Mouse (Mus musculus): ENCODE measurements around the gene Apol11b.
"Not testable (repeated sequence)": the region's sequence is repeated elsewhere in the genome, so short reads cannot be mapped to it uniquely, and the experiment has no call there.

Apol11b gene

GRCm38 (mm10) chr15:77643176-77643575 lies at the start of gene Apol11b:
Gene Apol11b, minus strand, starts transcription at chr15:77643286.
- not testable (repeated sequence) for DNase-seq

- not testable (repeated sequence) for DNase-seq
These were observed 48.6 kb upstream of the Apol11b start for GRCm38 (mm10) chr15:77691532-77692311.

- peak; percentile 19 to 39 for DNase-seq
These were observed 40.9 kb upstream of the Apol11b start for GRCm38 (mm10) chr15:77683944-77684343.

- DNase-seq, result not testable (repeated sequence)
These were observed 31.0 kb upstream of the Apol11b start for GRCm38 (mm10) chr15:77674081-77674480.

GRCm38 (mm10) chr15:77661841-77662240 lies 18.8 kb upstream of the Apol11b start:
- not testable (repeated sequence) for DNase-seq

- not testable (repeated sequence) for DNase-seq
These were observed 16.7 kb upstream of the Apol11b start for GRCm38 (mm10) chr15:77659773-77660172.

GRCm38 (mm10) chr15:77651143-77651542 lies 8.1 kb upstream of the Apol11b start:
- DNase-seq, result not testable (repeated sequence)

- DNase-seq, result not testable (repeated sequence)
These were observed 13.3 kb downstream of the Apol11b start for GRCm38 (mm10) chr15:77629822-77630221.

GRCm38 (mm10) chr15:77628647-77629046 lies 14.4 kb downstream of the Apol11b start:
- not testable (repeated sequence) for DNase-seq

GRCm38 (mm10) chr15:77626471-77626870 lies 16.6 kb downstream of the Apol11b start:
- not testable (repeated sequence) for DNase-seq

GRCm38 (mm10) chr15:77624710-77625109 lies 18.4 kb downstream of the Apol11b start:
- no peak for DNase-seq

GRCm38 (mm10) chr15:77606069-77606468 lies 37.0 kb downstream of the Apol11b start:
- DNase-seq, result no peak

- no peak for DNase-seq
These were observed 44.1 kb downstream of the Apol11b start, which contains the start of gene Gm36245 for GRCm38 (mm10) chr15:77598958-77599357. Gene Gm36245, plus strand, starts transcription at chr15:77599258.

- DNase-seq, result no peak
These were observed 44.7 kb downstream of the Apol11b start for GRCm38 (mm10) chr15:77598429-77598828.

GRCm38 (mm10) chr15:77595961-77596360 lies 47.1 kb downstream of the Apol11b start, which contains the start of gene Apol10b:
Gene Apol10b, minus strand, starts transcription at chr15:77596125.
- DNase-seq, result no peak

GRCm38 (mm10) chr15:77593557-77593956 lies 49.5 kb downstream of the Apol11b start:
- no peak for DNase-seq

- DNase-seq, result no peak
These were observed 52.2 kb downstream of the Apol11b start for GRCm38 (mm10) chr15:77590881-77591280.

GRCm38 (mm10) chr15:77588981-77589380 lies 54.1 kb downstream of the Apol11b start:
- DNase-seq, result no peak

- no peak for DNase-seq
These were observed 56.1 kb downstream of the Apol11b start for GRCm38 (mm10) chr15:77587026-77587425.
